Mouse (Mus musculus) liver, postnatal 0 days (tissue): ENCODE measurements at regions not wholly inside any gene's neighbourhood (a gene's known extent, or its start where the extent isn't known, plus 50 kb on each side); places are given as distances from the start of the nearest gene placed in this dataset.

Experiments
- CTCF ChIP-seq: sonication (generic); IDR thresholded peaks from 2 replicates; pipeline ENCODE4 v1.5.1; 2016; ENCODE audit warnings: antibody characterized with exemption, low read depth
- EP300 ChIP-seq: IDR thresholded peaks from 2 replicates; pipeline ENCODE4 v1.6.1; 2016; ENCODE audit warnings: antibody characterized with exemption, low read depth, mild to moderate bottlenecking

DNA sequence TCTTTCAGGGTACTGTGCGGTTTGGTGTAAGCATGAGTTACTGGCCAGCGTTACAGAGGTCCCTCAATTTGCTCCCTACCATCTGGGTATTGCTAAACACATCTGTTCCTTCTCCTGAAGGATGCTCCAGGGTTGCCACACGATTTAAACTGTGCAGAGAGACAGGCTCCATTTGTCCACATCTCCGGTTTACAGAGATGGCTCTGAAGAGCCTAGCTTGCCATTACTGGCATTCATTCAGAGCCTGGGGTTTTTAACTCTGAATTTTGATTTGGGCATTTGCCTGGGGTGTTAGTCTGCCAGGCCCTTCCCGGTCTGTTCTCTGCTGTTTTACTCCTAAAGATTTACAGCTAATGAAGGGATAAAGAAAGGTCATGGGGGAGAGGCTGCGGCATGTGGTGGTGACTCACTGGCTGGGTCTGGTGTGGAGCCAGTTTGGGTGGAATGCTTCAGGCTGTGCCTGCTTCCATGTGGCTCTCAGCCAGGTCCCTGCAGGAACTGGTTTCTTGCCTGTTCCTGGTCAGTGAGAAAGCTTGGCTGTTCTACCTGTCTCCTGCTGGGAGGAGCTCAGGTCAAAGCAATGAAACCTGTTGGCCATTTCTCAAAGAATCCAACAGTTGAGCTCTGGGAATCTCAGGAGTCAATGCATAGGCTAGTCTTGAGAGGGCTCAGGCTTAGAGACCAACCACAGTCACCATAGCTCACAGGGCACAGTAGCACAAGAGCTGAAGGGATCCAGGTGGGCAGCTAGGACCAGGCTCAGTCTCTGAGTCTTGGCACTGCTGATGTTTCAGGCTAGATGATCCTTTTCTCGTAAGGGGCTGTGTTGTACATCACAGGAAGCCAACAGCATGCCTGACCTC lies 112.5 kb upstream of the Pgrmc2 start:
- TF ChIP-seq CTCF, result no peak
- no peak for TF ChIP-seq EP300
